Mouse (Mus musculus): ENCODE results near the gene Tcf15.

DNA sequence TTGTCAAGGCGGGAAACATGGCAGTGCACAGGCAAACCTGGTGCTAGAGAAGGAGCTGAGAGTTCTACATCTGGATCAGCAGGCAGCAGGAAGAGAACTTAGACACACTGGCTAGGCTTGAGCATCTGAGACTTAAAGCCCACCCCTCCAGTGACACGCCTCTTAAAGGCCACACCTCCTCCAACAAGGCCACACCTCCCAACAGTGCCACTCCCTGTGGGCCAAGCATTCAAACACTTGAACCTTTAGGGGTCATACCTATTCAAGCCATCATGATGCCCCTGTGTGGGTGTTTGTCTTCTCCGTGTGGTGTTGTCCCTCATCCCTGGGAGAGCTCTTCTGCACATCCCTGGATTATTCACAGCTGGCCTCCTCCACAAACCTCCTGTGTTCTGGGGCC lies 31.5 kb downstream of the Tcf15 start:
- TF ChIP-seq CTCF (IDR thresholded peaks at IDR 0.05; ENCODE audit: low read depth) (no peak), EP300 (IDR thresholded peaks at IDR 0.05; ENCODE audit: low read depth) (no peak)
